Mouse (Mus musculus): ENCODE measurements at regions not wholly inside any gene's neighbourhood (a gene's known extent, or its start where the extent isn't known, plus 50 kb on each side); places are given as distances from the start of the nearest gene placed in this dataset.

- no peak for TF ChIP-seq CTCF (IDR thresholded peaks at IDR 0.05)
- no peak for TF ChIP-seq EP300 (IDR thresholded peaks at IDR 0.05)
Measured at GRCm38 (mm10) chr2:133456785-133457184, 95.2 kb upstream of the Bmp2 start.

Data from lung, postnatal 0 days (tissue).